Mouse (Mus musculus) liver, embryonic 15.5 days (tissue): ENCODE results near the gene Cir1. TPM values are rescaled to one million over a fixed set of nuclear protein-coding genes. Genes with fewer than 3 reads are reported as not detected.

Source experiments
- ATAC-seq: fragments of 200-750 bp; cut with Nextera tagmentation; 2 replicates; pipeline ENCODE4 v1.8.0; 2017; ENCODE audit warnings: moderate number of reproducible peaks, mild to moderate bottlenecking, moderate library complexity; ENCODE audit not compliant: insufficient read depth
- H3K27ac ChIP-seq: fragments of 300-500 bp; sonication (generic); replicated peaks from 2 replicates; pipeline ENCODE4 v1.5.1; 2015; ENCODE audit warnings: mild to moderate bottlenecking, inconsistent platforms
- H3K27me3 ChIP-seq: fragments of 300-500 bp; sonication (generic); 2 replicates; pipeline ENCODE4 v1.6.1; 2015; ENCODE audit warnings: mild to moderate bottlenecking, inconsistent platforms
- H3K36me3 ChIP-seq: fragments of 300-500 bp; sonication (generic); replicated peaks from 2 replicates; pipeline ENCODE4 v1.6.1; 2015; ENCODE audit warnings: moderate library complexity, mild to moderate bottlenecking, inconsistent platforms
- H3K4me1 ChIP-seq: fragments of 300-500 bp; sonication (generic); replicated peaks from 2 replicates; pipeline ENCODE4 v1.6.1; 2015; ENCODE audit warnings: inconsistent platforms
- H3K4me2 ChIP-seq: fragments of 300-500 bp; sonication (generic); 2 replicates; pipeline ENCODE4 v1.6.1; 2015; ENCODE audit warnings: moderate library complexity, mild to moderate bottlenecking, inconsistent platforms
- H3K4me3 ChIP-seq: fragments of 300-500 bp; sonication (generic); replicated peaks from 2 replicates; pipeline ENCODE4 v1.5.1; 2015; ENCODE audit warnings: mild to moderate bottlenecking, inconsistent platforms
- H3K9ac ChIP-seq: fragments of 300-500 bp; sonication (generic); 2 replicates; pipeline ENCODE4 v1.6.1; 2015; ENCODE audit warnings: moderate library complexity, mild to moderate bottlenecking, inconsistent platforms
- H3K9me3 ChIP-seq: fragments of 300-500 bp; sonication (generic); replicated peaks from 2 replicates; pipeline ENCODE4 v1.6.1; 2016; ENCODE audit warnings: inconsistent platforms
- WGBS: fragments of 180-500 bp; shearing (Covaris S2); methylation state at CpG from one replicate; pipeline ENCODE4 v1.1.7; 2015; ENCODE audit warnings: mixed read lengths; ENCODE audit not compliant: insufficient replicate concordance; 5-methylcytosine and 5-hydroxymethylcytosine counted together
- polyA plus RNA-seq: library from polyadenylated mRNA; unstranded; fragments of >200 nt; fragmentation: Nextera tagmentation; extraction: Ambion mirVana; gene quantifications from 2 replicates; pipeline ENCODE4 v1.2.1, GENCODE M21; 2015

Gene Cir1
- polyA plus RNA-seq, 1 experiment from 2014 or later: 17.4 TPM

DNA sequence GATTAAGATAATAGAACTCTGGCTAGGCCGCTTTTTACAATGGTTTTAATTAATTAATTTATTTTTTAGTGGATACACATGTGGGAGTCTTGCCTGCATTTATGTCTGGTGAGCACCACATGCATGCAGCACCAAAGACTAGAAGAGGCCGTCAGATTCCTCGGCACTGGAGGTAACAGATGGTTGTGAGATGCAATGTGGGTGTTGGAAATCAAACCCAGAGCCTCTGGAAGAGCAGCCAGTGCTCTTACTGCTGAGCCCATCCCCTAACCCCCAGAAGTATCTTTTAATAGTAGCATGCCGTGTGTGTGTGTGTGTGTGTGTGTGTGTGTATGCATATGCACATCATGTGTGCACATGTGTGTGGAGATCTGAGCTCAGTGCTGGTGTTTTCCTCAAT, 32.7 kb upstream of the Cir1 start:
- no peak for ATAC-seq
- Histone ChIP-seq H3K27me3 (no peaks in the 10 kb centered on the region), H3K9ac (no peak overlapping the region), H3K9me3 (no peaks in the 10 kb centered on the region), H3K36me3 (peaks cover 16% of the 10 kb centered on the region), H3K27ac (no peak overlapping the region), H3K4me3 (no peak overlapping the region), H3K4me2 (no peak overlapping the region), H3K4me1 (no peaks in the 10 kb centered on the region; the same call in 1 of the 2 replicates)
- WGBS: 80% methylated on average over 4 of the region's 4 CpGs

DNA sequence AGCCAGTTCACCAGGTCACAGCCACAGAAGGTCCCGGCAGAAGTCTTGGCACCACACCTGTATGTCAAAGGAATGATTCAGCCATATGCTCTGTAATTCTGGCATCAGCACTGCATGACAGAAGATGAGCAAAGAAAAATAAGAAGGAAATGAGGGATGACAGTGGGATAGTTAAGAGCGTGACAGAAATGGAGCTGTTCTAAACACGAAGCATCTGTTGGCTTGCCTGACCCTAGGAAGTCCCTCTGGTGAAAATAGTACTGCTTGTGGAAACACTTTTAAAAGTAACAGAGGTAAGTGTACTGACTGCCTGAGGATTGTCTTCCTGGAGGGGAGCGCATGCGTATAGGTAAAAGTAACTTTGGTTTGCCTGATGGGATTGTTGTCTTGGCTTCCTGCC, 31.2 kb upstream of the Cir1 start:
- Histone ChIP-seq H3K9me3 (no peaks in the 10 kb centered on the region), H3K4me1 (no peaks in the 10 kb centered on the region), H3K4me3 (no peak overlapping the region), H3K9ac (no peak overlapping the region), H3K27ac (no peak overlapping the region), H3K36me3 (peaks cover 16% of the 10 kb centered on the region), H3K4me2 (no peak overlapping the region), H3K27me3 (no peaks in the 10 kb centered on the region)
- WGBS: 88% methylated on average over 5 of the region's 5 CpGs
- no peak for ATAC-seq

DNA sequence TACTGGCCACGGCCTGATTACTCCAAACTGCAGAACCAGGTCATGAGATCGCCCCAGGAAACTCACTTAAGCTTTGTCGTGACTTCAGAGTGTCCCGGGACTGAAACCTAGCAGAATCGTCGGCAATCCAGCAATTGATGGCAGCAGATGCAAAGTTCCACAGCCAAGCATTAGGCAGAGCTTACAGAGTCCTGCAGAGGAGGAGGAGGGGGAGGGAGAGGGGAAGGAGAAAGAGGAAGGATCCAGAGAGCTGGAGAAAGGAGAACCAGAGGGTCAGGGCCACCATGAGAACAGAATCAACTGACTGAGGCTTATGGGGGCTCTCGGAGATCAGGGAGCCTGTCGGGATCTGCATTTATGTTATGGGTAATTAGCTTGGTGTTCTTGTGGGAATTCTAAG, 25.9 kb upstream of the Cir1 start:
- WGBS: 63% methylated on average over 8 of the region's 8 CpGs
- no peaks in the 10 kb centered on the region for H3K4me1 ChIP-seq
- ATAC-seq: no peak
- no peak overlapping the region for H3K4me2 ChIP-seq
- H3K27me3 ChIP-seq: no peaks in the 10 kb centered on the region
- H3K27ac ChIP-seq: no peak overlapping the region
- no peak overlapping the region for H3K4me3 ChIP-seq
- no peaks in the 10 kb centered on the region for H3K9me3 ChIP-seq
- H3K36me3 ChIP-seq: peaks cover 23% of the 10 kb centered on the region
- no peak overlapping the region for H3K9ac ChIP-seq

DNA sequence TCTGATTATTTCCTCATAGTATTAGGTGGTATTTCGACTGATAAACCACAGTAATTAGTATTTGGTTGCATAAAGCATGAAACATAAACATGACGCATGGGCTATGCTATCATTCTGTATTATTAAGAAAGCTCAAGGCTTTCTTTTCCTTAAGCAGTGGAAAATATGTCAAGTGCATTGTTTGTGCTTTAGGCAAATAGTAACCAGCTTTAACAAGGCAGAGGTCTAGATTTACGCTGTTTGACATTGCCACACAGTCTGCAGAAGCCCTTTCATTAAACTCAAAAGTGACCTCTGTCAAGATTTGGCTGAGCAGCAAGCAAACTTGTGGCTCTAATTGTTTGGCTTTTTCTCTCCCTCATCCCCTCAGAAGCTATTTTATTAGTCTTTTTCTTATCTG, 23.4 kb upstream of the Cir1 start:
- WGBS: 80% methylated on average over 3 of the region's 3 CpGs
- Histone ChIP-seq H3K4me2 (no peak overlapping the region), H3K9ac (no peak overlapping the region), H3K4me3 (no peak overlapping the region), H3K27me3 (no peaks in the 10 kb centered on the region), H3K27ac (no peak overlapping the region), H3K4me1 (no peaks in the 10 kb centered on the region), H3K9me3 (no peaks in the 10 kb centered on the region), H3K36me3 (peaks cover 33% of the 10 kb centered on the region)
- no peak for ATAC-seq

DNA sequence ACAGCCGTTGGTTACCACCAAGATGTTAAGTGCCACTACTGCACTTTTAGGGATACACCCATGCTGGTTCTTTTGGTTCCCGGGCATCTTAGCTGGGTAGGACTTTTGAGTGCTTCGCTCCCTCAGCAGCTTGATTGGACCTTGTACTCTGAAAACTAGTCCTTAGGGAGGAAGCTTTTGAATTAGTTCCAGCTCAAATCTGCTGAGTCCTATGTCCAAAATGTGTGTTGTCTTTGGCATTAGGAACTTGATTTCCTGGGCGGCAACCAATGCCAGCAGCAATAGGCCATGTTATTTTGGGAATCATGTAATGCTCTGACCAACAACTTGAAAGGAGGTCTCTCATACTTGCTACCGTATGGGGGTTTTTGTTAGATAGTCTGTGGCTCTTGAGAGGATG, 13.4 kb upstream of the Cir1 start:
- Histone ChIP-seq H3K27me3 (no peaks in the 10 kb centered on the region), H3K4me2 (no peak overlapping the region), H3K27ac (no peak overlapping the region), H3K9me3 (no peaks in the 10 kb centered on the region), H3K4me3 (no peak overlapping the region), H3K4me1 (no peaks in the 10 kb centered on the region), H3K36me3 (peaks cover 35% of the 10 kb centered on the region), H3K9ac (no peak overlapping the region)
- WGBS: 87% methylated on average over 5 of the region's 5 CpGs
- ATAC-seq: no peak

DNA sequence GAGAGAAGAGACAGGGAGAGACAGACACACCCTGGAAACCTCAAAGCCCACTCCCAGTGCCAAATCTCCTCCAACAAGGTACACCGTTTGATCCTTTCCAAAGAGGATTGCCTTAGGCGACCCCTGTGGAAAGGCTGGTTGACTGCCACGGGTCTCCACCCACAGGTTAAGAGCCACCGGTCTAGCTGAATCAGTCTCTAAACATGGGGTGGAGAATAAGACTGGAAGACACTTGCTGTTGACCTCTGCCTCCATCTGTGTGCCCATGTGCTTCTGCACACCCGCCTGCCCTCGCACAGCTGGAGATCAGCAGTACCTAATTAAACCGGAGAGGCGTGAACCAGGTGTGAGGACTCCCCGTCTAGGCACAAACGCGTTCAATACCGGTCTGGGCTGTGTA, 10.5 kb upstream of the Cir1 start:
- ATAC-seq: no peak
- Histone ChIP-seq H3K9ac (no peak overlapping the region), H3K27me3 (no peaks in the 10 kb centered on the region)

DNA sequence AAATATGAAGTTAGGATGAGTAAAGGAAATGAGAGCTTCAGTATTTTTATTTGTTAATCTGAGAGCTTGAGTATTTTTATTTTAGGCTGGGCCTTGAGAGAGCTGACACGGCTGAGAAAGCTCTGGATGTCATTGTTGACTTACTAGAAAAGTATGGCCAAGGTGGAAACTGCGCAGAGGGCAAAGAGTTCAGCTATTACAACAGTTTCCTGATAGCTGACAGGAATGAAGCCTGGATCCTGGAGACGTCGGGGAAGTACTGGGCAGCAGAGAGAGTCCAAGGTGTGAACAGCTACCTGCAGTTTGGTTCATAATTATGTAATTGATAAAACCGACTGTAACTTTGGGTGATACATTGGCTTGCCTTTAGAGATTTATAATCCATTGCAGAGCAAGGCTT, 6.7 kb upstream of the Cir1 start:
- no peak for ATAC-seq
- WGBS: 82% methylated on average over 5 of the region's 5 CpGs

More for the DNA sequence above, 10.5 kb upstream of the Cir1 start:
- WGBS: 77% methylated on average over 12 of the region's 12 CpGs
- H3K4me1 ChIP-seq: no peaks in the 10 kb centered on the region
- no peak overlapping the region for H3K27ac ChIP-seq
- H3K9me3 ChIP-seq: no peaks in the 10 kb centered on the region
- no peak overlapping the region for H3K4me2 ChIP-seq
- H3K4me3 ChIP-seq: no peak overlapping the region
- peaks cover 45% of the 10 kb centered on the region for H3K36me3 ChIP-seq

DNA sequence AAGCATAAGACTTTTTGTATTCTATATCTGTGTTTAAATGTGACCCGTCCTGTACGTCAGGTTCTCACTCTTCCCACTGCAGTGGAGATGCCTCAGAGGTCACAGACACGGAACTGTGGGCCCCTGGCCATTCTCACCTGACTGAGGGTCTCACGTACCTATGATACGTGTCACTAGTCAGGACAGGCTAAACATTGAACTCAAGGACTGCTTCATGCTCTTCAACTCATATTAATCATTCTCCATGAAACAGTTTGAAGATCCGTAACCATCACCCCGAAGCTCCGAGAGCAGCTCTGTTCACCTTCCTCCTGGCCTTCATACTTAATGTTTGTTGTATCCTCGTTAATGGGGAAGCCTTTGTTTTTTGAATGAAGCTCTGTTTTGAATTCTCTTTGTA, 4.9 kb upstream of the Cir1 start:
- Histone ChIP-seq H3K9ac (no peak overlapping the region), H3K9me3 (no peaks in the 10 kb centered on the region), H3K27ac (no peak overlapping the region), H3K4me2 (no peak overlapping the region), H3K36me3 (peaks cover 38% of the 10 kb centered on the region), H3K27me3 (no peaks in the 10 kb centered on the region), H3K4me1 (peaks cover 17% of the 10 kb centered on the region), H3K4me3 (no peak overlapping the region)
- ATAC-seq: no peak
- WGBS: 89% methylated on average over 9 of the region's 9 CpGs

More for the DNA sequence above, 6.7 kb upstream of the Cir1 start:
- no peaks in the 10 kb centered on the region for H3K9me3 ChIP-seq
- H3K27me3 ChIP-seq: no peaks in the 10 kb centered on the region
- peaks cover 9% of the 10 kb centered on the region; the same call in 1 of the 2 replicates for H3K4me1 ChIP-seq
- no peak overlapping the region for H3K4me3 ChIP-seq
- no peak overlapping the region for H3K27ac ChIP-seq
- H3K9ac ChIP-seq: no peak overlapping the region
- H3K4me2 ChIP-seq: no peak overlapping the region
- peaks cover 48% of the 10 kb centered on the region for H3K36me3 ChIP-seq

DNA sequence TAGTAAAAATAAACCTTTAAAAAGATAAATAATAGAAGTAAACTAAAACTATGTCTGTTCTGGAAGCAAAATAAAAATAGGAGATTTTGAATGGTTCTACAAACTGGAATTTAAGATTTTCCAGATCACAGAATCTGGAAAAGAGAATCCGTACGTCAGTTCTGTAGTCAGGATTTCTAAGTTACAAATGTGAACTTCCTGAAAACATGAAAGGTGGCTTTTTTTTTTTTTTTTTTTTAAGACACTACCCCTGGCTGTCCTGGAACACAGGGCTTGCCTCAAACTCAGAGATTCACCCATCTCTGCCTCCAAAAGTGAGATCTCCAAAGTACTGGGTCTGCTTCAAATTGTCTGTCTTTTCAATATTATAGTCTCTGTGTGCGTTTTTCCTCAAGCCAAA, 1.8 kb upstream of the Cir1 start:
- H3K9me3 ChIP-seq: no peaks in the 10 kb centered on the region
- peaks cover 28% of the 10 kb centered on the region for H3K4me1 ChIP-seq
- no peak for ATAC-seq
- no peaks in the 10 kb centered on the region for H3K27me3 ChIP-seq
- WGBS: 84% methylated on average over 3 of the region's 3 CpGs
- H3K4me2 ChIP-seq: peak overlapping the region; percentile 74
- H3K9ac ChIP-seq: 0 out of 2 replicates have a peak overlapping the region, but pooled peaks have one; percentile 76
- peak overlapping the region; percentile 97 for H3K27ac ChIP-seq
- H3K4me3 ChIP-seq: peak overlapping the region; percentile 88
- H3K36me3 ChIP-seq: peaks cover 37% of the 10 kb centered on the region

DNA sequence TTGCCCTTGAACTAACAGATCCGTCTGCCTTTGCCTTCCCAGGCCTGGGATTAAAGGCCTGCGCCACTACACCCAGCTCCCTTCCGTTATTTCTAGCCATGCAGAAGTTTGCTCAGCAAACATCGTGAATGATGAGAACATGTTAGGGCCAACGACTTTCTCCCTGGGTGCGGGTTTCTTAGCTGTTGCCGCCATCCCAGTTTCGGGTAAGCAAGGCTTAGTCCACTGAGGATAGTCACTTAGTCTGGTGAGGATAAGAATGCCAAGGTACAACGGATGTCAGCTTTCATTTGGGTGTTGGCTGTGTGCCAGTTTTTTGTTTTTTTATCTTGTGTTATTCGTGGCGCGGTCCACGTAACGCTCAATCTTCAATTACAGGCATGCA, 608 bp upstream of the Cir1 start:
- Histone ChIP-seq H3K9me3 (no peaks in the 10 kb centered on the region), H3K4me3 (peak overlapping the region; percentile 88), H3K36me3 (peaks cover 38% of the 10 kb centered on the region), H3K4me2 (peak overlapping the region; percentile 74), H3K27ac (peak overlapping the region; percentile 97), H3K27me3 (no peaks in the 10 kb centered on the region), H3K4me1 (peaks cover 28% of the 10 kb centered on the region), H3K9ac (peak overlapping the region; percentile 76)
- ATAC-seq: peak; percentile 43
- WGBS: 10% methylated on average over 14 of the region's 14 CpGs

DNA sequence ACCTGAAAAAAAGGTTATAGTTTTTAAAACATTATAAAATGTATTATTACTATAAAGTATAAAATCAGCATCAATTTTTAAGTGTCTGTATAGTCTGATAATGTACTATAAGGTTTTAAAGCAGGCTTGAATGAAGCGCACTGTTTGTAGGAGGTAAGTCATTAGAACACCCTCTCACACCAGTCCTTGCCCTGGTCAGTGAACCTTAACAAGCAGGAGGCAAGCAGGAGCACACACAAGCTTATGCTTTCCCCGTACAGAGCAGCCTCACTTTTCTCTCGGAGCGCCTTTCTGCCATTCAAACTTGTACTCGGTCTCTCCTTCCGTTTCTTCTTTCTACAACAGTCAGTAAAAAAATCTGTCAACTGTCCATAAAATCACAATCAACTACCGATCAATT, 6.5 kb downstream of the Cir1 start:
- Histone ChIP-seq H3K4me2 (no peak overlapping the region), H3K4me3 (no peak overlapping the region), H3K27me3 (no peaks in the 10 kb centered on the region), H3K9ac (no peak overlapping the region), H3K9me3 (no peaks in the 10 kb centered on the region), H3K27ac (no peak overlapping the region), H3K36me3 (peaks cover 89% of the 10 kb centered on the region), H3K4me1 (peaks cover 31% of the 10 kb centered on the region)
- no peak for ATAC-seq
- WGBS: 87% methylated on average over 7 of the region's 7 CpGs

DNA sequence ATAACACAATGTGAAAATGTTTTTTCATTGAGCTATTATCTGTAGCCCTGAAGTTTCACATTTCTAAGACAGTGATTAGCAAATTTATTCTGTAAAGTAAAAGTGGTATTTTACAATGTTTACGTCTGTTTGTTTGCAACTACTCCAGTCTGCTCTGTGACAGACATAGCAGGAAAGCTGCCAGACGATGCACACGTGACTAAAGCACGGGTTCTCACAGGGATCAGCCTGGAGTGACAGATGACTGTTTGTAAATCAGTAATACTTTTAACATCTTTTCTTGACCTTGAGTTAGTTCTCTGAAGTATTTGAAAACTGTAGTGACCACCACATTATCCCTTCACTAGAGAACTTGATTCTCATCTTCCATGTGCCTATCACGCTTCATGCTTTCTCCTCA, 8.0 kb downstream of the Cir1 start:
- no peak overlapping the region for H3K9ac ChIP-seq
- H3K36me3 ChIP-seq: peaks cover 84% of the 10 kb centered on the region
- no peaks in the 10 kb centered on the region for H3K27me3 ChIP-seq
- H3K4me2 ChIP-seq: no peak overlapping the region
- 88% methylated on average over 5 of the region's 5 CpGs for WGBS
- no peak overlapping the region for H3K27ac ChIP-seq
- H3K4me1 ChIP-seq: peaks cover 32% of the 10 kb centered on the region
- no peak overlapping the region for H3K4me3 ChIP-seq
- no peaks in the 10 kb centered on the region for H3K9me3 ChIP-seq
- no peak for ATAC-seq
